7 mouse cellular contexts compared by ENCODE assay signal in genomic region chr9:14642251-14643021, GRCm38 (mm10). TPM values are rescaled to one million over a fixed set of nuclear protein-coding genes. Genes with fewer than 3 reads are reported as not detected.
DNase-seq lines count a peak whose midpoint lies in the region; ATAC-seq lines count a peak whose summit lies in the region.

No protein-coding gene starts in this region.

- peak; percentile 59 for DNase-seq in ZHBTc4 (ENCODE audit: low read depth, low spot score)
- peak; percentile 90 for DNase-seq in embryonic facial prominence, embryonic 10.5 days (ENCODE audit: low spot score)
- DNase-seq in limb, embryonic 11.5 days (ENCODE audit: low spot score), result peak; percentile 85
- peak; percentile 81 for DNase-seq in skeletal muscle tissue, adult 2 months (ENCODE audit: low read depth, low spot score)
- no peak for DNase-seq in urinary bladder, postnatal 14 days (ENCODE audit: low spot score)

- no peak overlapping the region for H3K4me2 ChIP-seq in heart, embryonic 14.5 days (ENCODE audit: low read length)
- H3K4me2 ChIP-seq in limb, embryonic 11.5 days (ENCODE audit: low read depth, severe bottlenecking), result no peak overlapping the region

- 0 out of 2 replicates have a peak overlapping the region, but pooled peaks have one; percentile 16 for H3K4me3 ChIP-seq in embryonic facial prominence, embryonic 10.5 days
- no peak overlapping the region for H3K4me3 ChIP-seq in heart, embryonic 14.5 days (ENCODE audit: control insufficient read depth in 1 of 2, insufficient read depth in 1 of 2, low read depth in 1 of 2, low read length in 2 of 2)
- H3K4me3 ChIP-seq in limb, embryonic 11.5 days (ENCODE audit: low read depth, low read length), result no peak overlapping the region

- peak; percentile 31; the same call in 1 of the 2 replicates for ATAC-seq in heart, embryonic 14.5 days (ENCODE audit: insufficient number of reproducible peaks, insufficient read depth, low FRiP score, low read depth)
- peak; percentile 92 for ATAC-seq in limb, embryonic 11.5 days (ENCODE audit: insufficient number of reproducible peaks, low FRiP score, low TSS enrichment, low read depth)
- no peak for ATAC-seq in activated CD4-positive, CD25-positive, alpha-beta regulatory T cell, adult 4 months

- peaks cover 50% of the 10 kb centered on the region for H3K4me1 ChIP-seq in embryonic facial prominence, embryonic 10.5 days
- H3K4me1 ChIP-seq in heart, embryonic 14.5 days (ENCODE audit: control insufficient read depth in 2 of 2, insufficient read depth in 2 of 2, low read length in 2 of 2), result peaks cover 32 to 38% of the 10 kb centered on the region in 2 experiments
- peaks cover 33% of the 10 kb centered on the region for H3K4me1 ChIP-seq in limb, embryonic 11.5 days (ENCODE audit: control insufficient read depth, insufficient read depth, low read length)

- no peak overlapping the region for H3K9ac ChIP-seq in heart, embryonic 14.5 days (ENCODE audit: low read length)
- H3K9ac ChIP-seq in limb, embryonic 11.5 days (ENCODE audit: low read length), result no peak overlapping the region

- H3K27ac ChIP-seq in embryonic facial prominence, embryonic 10.5 days (replicated peaks), result peak overlapping the region; percentile 82
- peak overlapping the region; percentile 57 to 81 for H3K27ac ChIP-seq in heart, embryonic 14.5 days (replicated peaks in 1 of 2; ENCODE audit: control insufficient read depth in 1 of 2, insufficient read depth in 1 of 2, low read depth in 2 of 2, low read length in 2 of 2)
- H3K27ac ChIP-seq in limb, embryonic 11.5 days (replicated peaks; ENCODE audit: low read depth, low read length), result peak overlapping the region; percentile 75

- H3K36me3 ChIP-seq in embryonic facial prominence, embryonic 10.5 days (replicated peaks), result no peaks in the 10 kb centered on the region
- H3K36me3 ChIP-seq in heart, embryonic 14.5 days (ENCODE audit: control insufficient read depth, insufficient read depth, low read length), result no peaks in the 10 kb centered on the region
- no peaks in the 10 kb centered on the region for H3K36me3 ChIP-seq in limb, embryonic 11.5 days (ENCODE audit: control insufficient read depth, insufficient read depth, low read length)

- H3K27me3 ChIP-seq in embryonic facial prominence, embryonic 10.5 days (replicated peaks; ENCODE audit: low read depth, poor library complexity, severe bottlenecking), result no peaks in the 10 kb centered on the region
- H3K27me3 ChIP-seq in heart, embryonic 14.5 days (ENCODE audit: control insufficient read depth, insufficient read depth, low read length), result no peaks in the 10 kb centered on the region
- no peaks in the 10 kb centered on the region for H3K27me3 ChIP-seq in limb, embryonic 11.5 days (ENCODE audit: control insufficient read depth, insufficient read depth, low read length)

- H3K9me3 ChIP-seq in embryonic facial prominence, embryonic 10.5 days, result no peaks in the 10 kb centered on the region
- H3K9me3 ChIP-seq in heart, embryonic 14.5 days (ENCODE audit: control insufficient read depth, low read length), result no peaks in the 10 kb centered on the region
- no peaks in the 10 kb centered on the region for H3K9me3 ChIP-seq in limb, embryonic 11.5 days (ENCODE audit: control insufficient read depth, low read length)

- WGBS in embryonic facial prominence, embryonic 10.5 days, result 12% methylated on average over 5 of the region's 5 CpGs
- 11% methylated on average over 5 of the region's 5 CpGs for WGBS in heart, embryonic 14.5 days
- WGBS in limb, embryonic 11.5 days, result 8% methylated on average over 5 of the region's 5 CpGs

RNA-seq across cellular contexts. Expression of gene Amotl1, which starts 2.4 kb away (rescaled TPM):
- polyA plus RNA-seq in embryonic facial prominence, embryonic 10.5 days (2016; fragmentation: Nextera tagmentation; extraction: Ambion mirVana), result 23.1 and 27.4 TPM in 2 replicates
- polyA plus RNA-seq in heart, embryonic 14.5 days (2014; fragmentation: Nextera tagmentation; extraction: Ambion mirVana), result 25.5 and 26.4 TPM in 2 replicates
- 36.9 and 40.0 TPM in 2 replicates for polyA plus RNA-seq in limb, embryonic 11.5 days (2014; fragmentation: Nextera tagmentation; extraction: Ambion mirVana)
- under 1 TPM; 0.32 to 0.57 TPM for polyA plus RNA-seq in activated CD4-positive, CD25-positive, alpha-beta regulatory T cell, adult 4 months (2017; shearing (Covaris generic))

Comparison
In these comparisons a context has a peak if more than half of its experiments do, and no peak if none do; other contexts are left out.
1. RNA of gene Amotl1, which starts 2.4 kb away (polyA plus RNA-seq): 36.9 to 40.0 TPM in limb, embryonic 11.5 days, 23.1 to 27.4 TPM in embryonic facial prominence, embryonic 10.5 days and 25.5 to 26.4 TPM in heart, embryonic 14.5 days; 0.32 to 0.57 TPM in activated CD4-positive, CD25-positive, alpha-beta regulatory T cell, adult 4 months; every median in the first group is over 10 times any median in the second.
2. Peak in every context shown above with its lines, with median percentiles within 50 percentile points of each other: H3K27ac ChIP-seq.